Mouse (Mus musculus) limb, embryonic 11.5 days (tissue): ENCODE results near the gene Gm10153. TPM values are rescaled to one million over a fixed set of nuclear protein-coding genes. Genes with fewer than 3 reads are reported as not detected.
"Not testable (repeated sequence)": the region's sequence is repeated elsewhere in the genome, so short reads cannot be mapped to it uniquely, and the experiment has no call there.

Experiments
- ATAC-seq: fragments of 200-750 bp; cut with Nextera tagmentation; 2 replicates; pipeline ENCODE4 v1.8.0; 2017; ENCODE audit warnings: low read depth; ENCODE audit not compliant: insufficient number of reproducible peaks, low FRiP score, low TSS enrichment
- DNase-seq: peaks from one replicate; pipeline ENCODE4 v3.0.0-alpha.2; 2015; ENCODE audit warnings: low spot score
- H3K27ac ChIP-seq: fragments of 300-500 bp; sonication (generic); replicated peaks from 2 replicates; pipeline ENCODE4 v1.5.1; 2014; ENCODE audit warnings: low read depth, mild to moderate bottlenecking, low read length
- H3K27me3 ChIP-seq: fragments of 300-500 bp; sonication (generic); 2 replicates; pipeline ENCODE4 v1.6.1; 2014; ENCODE audit warnings: mild to moderate bottlenecking, low read length, mixed read lengths; ENCODE audit not compliant: control insufficient read depth, insufficient read depth
- H3K36me3 ChIP-seq: fragments of 300-500 bp; sonication (generic); 2 replicates; pipeline ENCODE4 v1.6.1; 2014; ENCODE audit warnings: mild to moderate bottlenecking, low read length, moderate library complexity, mixed read lengths; ENCODE audit not compliant: control insufficient read depth, insufficient read depth
- H3K4me1 ChIP-seq: fragments of 300-500 bp; sonication (generic); 2 replicates; pipeline ENCODE4 v1.6.1; 2014; ENCODE audit warnings: low read length, mixed read lengths; ENCODE audit not compliant: control insufficient read depth, insufficient read depth
- H3K4me2 ChIP-seq: fragments of 300-500 bp; sonication (generic); 2 replicates; pipeline ENCODE4 v1.6.1; 2014; ENCODE audit warnings: low read depth, mild to moderate bottlenecking, moderate library complexity; ENCODE audit not compliant: severe bottlenecking
- H3K4me3 ChIP-seq: fragments of 300-500 bp; sonication (generic); 2 replicates; pipeline ENCODE4 v1.5.1; 2014; ENCODE audit warnings: low read depth, low read length
- H3K9ac ChIP-seq: fragments of 300-500 bp; sonication (generic); 2 replicates; pipeline ENCODE4 v1.6.1; 2014; ENCODE audit warnings: mild to moderate bottlenecking, low read length
- H3K9me3 ChIP-seq: fragments of 300-500 bp; sonication (generic); 2 replicates; pipeline ENCODE4 v1.6.1; 2016; ENCODE audit warnings: low read length; ENCODE audit not compliant: control insufficient read depth
- WGBS: fragments of 180-500 bp; shearing (Covaris S2); extraction: QIAGEN DNeasy Blood & Tissue Kit; methylation state at CpG from one replicate; pipeline ENCODE4 v1.1.7; 2014; 5-methylcytosine and 5-hydroxymethylcytosine counted together
- polyA plus RNA-seq: library from polyadenylated mRNA; unstranded; fragments of >200 nt; fragmentation: Nextera tagmentation; extraction: Ambion mirVana; gene quantifications from 2 replicates; pipeline ENCODE4 v1.2.1, GENCODE M21; 2014

Gm10153 gene
- polyA plus RNA-seq, 1 experiment from 2014 or later = not detected

DNA sequence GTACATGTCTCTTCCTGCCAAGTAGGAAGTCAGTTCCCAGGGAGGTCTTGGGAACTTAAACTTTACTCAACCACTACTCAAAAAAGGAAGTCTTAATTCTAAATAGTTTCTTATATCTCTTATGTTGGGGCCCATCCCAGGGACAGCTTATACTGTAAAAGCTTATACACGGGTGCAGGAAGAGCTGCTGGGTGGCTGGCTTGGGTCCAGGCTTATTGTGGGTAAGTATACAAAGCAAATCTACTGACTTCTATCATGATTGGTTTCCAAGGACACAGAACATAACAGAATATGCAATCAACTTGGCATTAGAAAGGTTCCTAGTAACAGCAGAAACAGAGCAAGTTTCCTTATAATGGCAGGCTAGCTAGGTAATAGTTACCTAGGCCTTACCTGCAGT is 34.9 kb downstream of the Gm10153 start:
- ATAC-seq (no peak), DNase-seq (no peak)
- Histone ChIP-seq H3K36me3 (no peaks in the 10 kb centered on the region), H3K9ac (no peak overlapping the region), H3K4me2 (no peak overlapping the region), H3K4me1 (no peaks in the 10 kb centered on the region), H3K9me3 (no peaks in the 10 kb centered on the region), H3K4me3 (no peak overlapping the region), H3K27me3 (no peaks in the 10 kb centered on the region), H3K27ac (no peak overlapping the region)
- 72% methylated on average over 1 of the region's 1 CpGs for WGBS

DNA sequence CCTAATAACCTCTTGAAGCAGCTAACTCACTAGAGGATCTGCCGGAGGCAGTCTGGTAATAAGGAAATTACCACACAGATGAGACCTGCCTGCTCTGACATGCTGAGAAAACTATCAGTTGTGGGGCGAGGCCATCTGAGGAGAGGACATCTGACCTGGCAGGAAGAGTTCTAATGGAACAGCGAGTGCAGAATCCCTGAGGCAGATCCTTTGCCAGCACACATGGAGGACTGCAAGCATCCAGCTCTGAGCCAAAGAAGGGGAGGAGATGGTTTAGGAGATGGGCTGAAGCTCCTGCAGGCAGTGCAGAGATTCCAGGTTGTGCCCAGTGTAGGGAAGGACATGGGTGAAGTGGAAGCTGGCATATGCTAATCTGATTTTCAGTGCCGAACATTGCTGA is 38.0 kb downstream of the Gm10153 start:
- no peak overlapping the region for H3K27ac ChIP-seq
- no peaks in the 10 kb centered on the region for H3K9me3 ChIP-seq
- H3K4me1 ChIP-seq = no peaks in the 10 kb centered on the region
- H3K36me3 ChIP-seq = no peaks in the 10 kb centered on the region
- no peak for ATAC-seq
- no peak overlapping the region for H3K9ac ChIP-seq
- DNase-seq = no peak
- H3K4me3 ChIP-seq = no peak overlapping the region
- H3K27me3 ChIP-seq = no peaks in the 10 kb centered on the region
- 82% methylated on average over 4 of the region's 4 CpGs for WGBS
- H3K4me2 ChIP-seq = no peak overlapping the region

DNA sequence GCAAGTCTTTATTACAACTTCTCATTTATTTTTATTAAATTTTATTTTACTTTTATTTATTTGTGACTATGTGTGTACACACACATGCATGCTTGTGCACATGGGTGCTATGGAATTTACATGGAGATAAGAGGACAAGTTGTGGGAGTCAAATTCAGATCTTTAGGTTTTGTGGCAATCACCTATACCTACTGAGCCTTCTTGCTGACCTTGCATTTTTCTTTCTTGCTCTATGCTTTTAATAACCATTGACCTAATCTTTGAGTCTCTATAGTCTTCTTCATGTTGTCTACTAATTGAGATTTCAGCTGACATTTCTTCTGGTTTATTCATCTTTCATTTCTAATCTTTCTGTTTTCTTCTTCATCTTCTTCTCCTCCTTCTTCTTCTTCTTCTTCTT is 41.6 kb downstream of the Gm10153 start:
- Histone ChIP-seq H3K9ac (no peak overlapping the region), H3K27me3 (no peaks in the 10 kb centered on the region), H3K9me3 (no peaks in the 10 kb centered on the region), H3K4me1 (no peaks in the 10 kb centered on the region), H3K4me3 (no peak overlapping the region), H3K27ac (no peak overlapping the region), H3K36me3 (no peaks in the 10 kb centered on the region), H3K4me2 (no peak overlapping the region)
- no peak for DNase-seq
- ATAC-seq = no peak

DNA sequence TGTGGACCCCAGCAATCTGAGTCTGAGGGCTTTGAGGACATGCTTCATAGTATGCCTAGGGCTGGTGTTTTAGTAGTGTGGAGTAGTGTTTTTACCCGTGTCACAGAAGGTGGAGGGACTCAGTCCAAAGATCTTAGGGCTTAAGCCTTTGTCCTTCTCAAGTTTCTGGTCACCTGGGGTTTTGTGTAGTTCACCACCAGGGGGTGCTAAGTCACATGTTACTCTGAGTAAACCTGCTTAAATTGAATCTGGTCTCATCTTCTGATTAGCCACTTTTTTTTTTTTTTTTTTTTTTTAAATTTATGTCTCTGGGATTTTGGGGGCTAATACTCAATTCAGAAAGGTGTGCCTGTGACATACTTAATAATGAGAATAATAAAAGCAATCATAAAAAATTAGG is 44.2 kb downstream of the Gm10153 start:
- WGBS = 0% methylated on average over 1 of the region's 1 CpGs
- peak; percentile 68 for DNase-seq

DNA sequence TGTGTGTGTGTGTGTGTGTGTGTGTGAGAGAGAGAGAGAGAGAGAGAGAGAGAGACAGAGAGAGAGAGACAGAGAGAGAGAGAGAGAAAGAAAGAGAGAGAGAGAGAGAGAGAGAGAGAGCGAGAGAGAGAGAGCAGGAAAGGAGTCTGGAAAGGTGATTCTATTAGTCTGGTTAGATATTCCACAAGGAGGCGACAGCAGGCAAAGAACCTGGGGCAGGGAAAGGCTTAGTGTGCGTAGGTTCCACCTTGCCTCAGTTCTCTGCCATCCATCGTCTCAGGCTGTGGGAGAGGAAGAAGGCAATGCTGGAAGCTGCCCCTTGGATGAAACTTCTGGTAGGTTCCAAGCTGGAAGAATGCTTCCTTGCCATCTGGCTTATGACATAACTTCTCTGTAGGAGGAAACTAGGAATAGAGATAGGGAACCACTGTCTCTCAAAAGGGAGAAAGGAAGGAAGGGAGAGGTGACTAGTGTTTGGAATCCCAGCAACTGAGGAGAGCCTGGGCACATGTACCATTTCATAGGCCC is 44.7 kb downstream of the Gm10153 start:
- Histone ChIP-seq H3K9ac (no peak overlapping the region), H3K4me3 (no peak overlapping the region), H3K4me2 (no peak overlapping the region), H3K27ac (no peak overlapping the region), H3K27me3 (no peaks in the 10 kb centered on the region), H3K4me1 (no peaks in the 10 kb centered on the region), H3K36me3 (no peaks in the 10 kb centered on the region), H3K9me3 (no peaks in the 10 kb centered on the region)
- DNase-seq (no peak), ATAC-seq (no peak)
- WGBS = 72% methylated on average over 4 of the region's 4 CpGs

More for the DNA sequence above, 44.2 kb downstream of the Gm10153 start:
- H3K9ac ChIP-seq = no peak overlapping the region
- H3K27me3 ChIP-seq = no peaks in the 10 kb centered on the region
- H3K9me3 ChIP-seq = no peaks in the 10 kb centered on the region
- H3K4me2 ChIP-seq = no peak overlapping the region
- no peaks in the 10 kb centered on the region for H3K4me1 ChIP-seq
- no peak overlapping the region for H3K27ac ChIP-seq
- no peak for ATAC-seq
- H3K36me3 ChIP-seq = no peaks in the 10 kb centered on the region
- H3K4me3 ChIP-seq = no peak overlapping the region

DNA sequence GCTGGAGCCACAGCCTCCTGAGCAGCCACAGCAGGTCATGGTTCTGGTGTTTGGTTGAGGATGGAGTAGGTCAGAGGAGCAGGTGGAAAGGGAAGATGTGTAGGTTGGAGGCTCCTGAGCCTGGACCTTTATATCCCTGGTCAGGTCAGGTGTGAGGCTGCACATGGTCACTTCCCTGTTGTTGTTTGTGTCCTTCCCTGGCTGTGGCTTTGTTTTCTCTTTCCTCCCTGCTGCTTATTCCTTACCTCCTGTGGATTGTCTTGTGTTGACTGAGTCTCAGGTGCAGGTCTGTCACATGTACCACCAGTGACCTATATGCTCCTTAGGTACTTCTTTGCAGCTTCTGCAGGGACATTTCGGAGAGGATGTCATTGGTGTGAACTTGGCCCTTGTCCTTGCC is 45.7 kb downstream of the Gm10153 start, which contains the start of gene Gm45337:
Gene Gm45337, minus strand, starts transcription at position 101 of the 400 bp plus-strand sequence.
- H3K9ac ChIP-seq = no peak within 1 kb of the TSS
- no peak within 1 kb of the TSS for H3K4me3 ChIP-seq
- no peak within 1 kb of the TSS for H3K4me2 ChIP-seq
- WGBS = 81% methylated on average over 1 of the region's 1 CpGs
- H3K9me3 ChIP-seq = no peaks in the 10 kb centered on the region
- H3K36me3 ChIP-seq = no peaks in the 10 kb centered on the region
- ATAC-seq = no peak
- no peak within 1 kb of the TSS for H3K27ac ChIP-seq
- no peaks in the 10 kb centered on the region for H3K27me3 ChIP-seq
- H3K4me1 ChIP-seq = no peaks in the 10 kb centered on the region
- no peak for DNase-seq

DNA sequence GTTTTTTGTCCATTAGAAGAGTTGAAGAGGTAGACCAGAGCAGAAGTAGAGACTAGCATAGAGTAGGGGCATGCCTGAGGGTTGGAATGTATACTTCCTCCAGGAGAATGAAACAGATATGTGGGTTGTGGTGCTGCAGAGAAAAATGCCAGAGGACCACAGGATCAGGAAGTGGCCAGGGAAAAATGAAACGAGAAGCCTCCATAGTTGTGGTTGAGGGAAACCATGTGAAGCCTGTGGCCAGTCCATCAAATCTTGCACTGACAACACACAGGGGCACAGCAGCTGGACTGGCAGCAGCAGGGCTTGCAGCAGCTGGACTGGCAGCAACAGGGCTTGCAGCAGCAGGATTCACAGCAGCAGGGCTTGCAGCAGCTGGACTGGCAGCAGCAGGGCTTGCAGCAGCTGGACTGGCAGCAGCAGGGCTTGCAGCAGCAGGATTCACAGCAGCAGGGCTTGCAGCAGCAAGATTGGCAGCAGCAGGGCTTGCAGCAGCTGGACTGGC is 46.6 kb downstream of the Gm10153 start:
- H3K36me3 ChIP-seq, H3K27ac ChIP-seq, H3K9ac ChIP-seq, H3K4me1 ChIP-seq, H3K4me2 ChIP-seq, H3K9me3 ChIP-seq, DNase-seq, H3K27me3 ChIP-seq, H3K4me3 ChIP-seq, ATAC-seq: not testable (repeated sequence)
- 65% methylated on average over 1 of the region's 1 CpGs for WGBS

DNA sequence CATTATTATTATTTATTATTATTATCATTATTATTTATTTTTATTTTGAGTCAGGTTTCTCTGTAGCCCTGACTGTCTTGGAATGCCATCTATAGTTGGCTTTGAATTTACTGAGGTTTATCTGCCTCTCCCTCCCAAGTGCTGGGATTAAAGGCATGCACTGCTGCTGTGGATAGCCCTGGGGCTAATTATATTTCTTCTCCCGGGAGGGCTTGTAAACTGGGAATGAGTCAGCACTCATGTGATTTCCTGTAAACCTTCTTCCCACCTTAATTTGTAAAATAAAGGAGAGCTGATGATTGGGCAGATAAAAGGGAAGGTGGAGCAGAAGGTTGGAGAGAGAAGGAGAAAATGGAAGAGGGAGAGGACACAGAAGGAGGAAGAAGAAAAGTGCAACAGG is 49.5 kb downstream of the Gm10153 start:
- no peak for ATAC-seq
- 16% methylated on average over 1 of the region's 1 CpGs for WGBS

More for the DNA sequence above, 49.5 kb downstream of the Gm10153 start:
- H3K4me1 ChIP-seq = no peaks in the 10 kb centered on the region
- no peak for DNase-seq
- no peak overlapping the region for H3K4me2 ChIP-seq
- H3K4me3 ChIP-seq = no peak overlapping the region
- H3K9me3 ChIP-seq = no peaks in the 10 kb centered on the region
- H3K9ac ChIP-seq = no peak overlapping the region
- H3K27ac ChIP-seq = no peak overlapping the region
- H3K36me3 ChIP-seq = no peaks in the 10 kb centered on the region
- no peaks in the 10 kb centered on the region for H3K27me3 ChIP-seq
